Mouse (Mus musculus): Measurements from ENCODE around the gene Map3k3.

DNA sequence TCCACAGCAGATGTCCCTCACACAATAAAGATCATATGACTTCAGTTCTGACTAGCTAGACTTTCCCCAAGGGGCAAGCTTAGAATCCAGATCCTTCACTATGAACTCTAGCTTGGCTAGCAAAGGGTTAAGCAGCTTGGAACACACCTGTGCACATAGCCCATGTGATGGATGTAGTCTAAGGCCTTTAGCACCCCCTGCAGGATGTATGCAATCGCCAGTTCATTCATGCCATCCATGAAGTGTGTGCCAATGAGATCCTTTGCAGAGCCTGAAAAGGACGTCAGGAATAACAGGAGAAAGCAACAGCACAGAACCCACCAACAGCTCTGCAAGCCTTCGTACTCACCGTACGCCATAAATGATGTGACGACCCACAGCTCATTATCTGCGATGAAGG is 86.4 kb downstream of the Map3k3 start:
- TF ChIP-seq CTCF (IDR thresholded peaks at IDR 0.05; ENCODE audit: low read depth), result peak; percentile 70
- no peak for TF ChIP-seq EP300 (IDR thresholded peaks at IDR 0.05; ENCODE audit: low read depth)
